Mouse (Mus musculus) forebrain, embryonic 12.5 days (tissue): ENCODE data around the gene Myf5. TPM values are rescaled to one million over a fixed set of nuclear protein-coding genes. Genes with fewer than 3 reads are reported as not detected.

ENCODE experiments used
- ATAC-seq: fragments of 200-750 bp; cut with Nextera tagmentation; 2 replicates; pipeline ENCODE4 v1.8.0; 2017; ENCODE audit warnings: moderate TSS enrichment; ENCODE audit not compliant: low FRiP score
- H3K27ac ChIP-seq: fragments of 300-500 bp; sonication (generic); 2 replicates; pipeline ENCODE4 v1.5.1; 2016; ENCODE audit warnings: mild to moderate bottlenecking
- H3K27me3 ChIP-seq: fragments of 300-500 bp; sonication (generic); 2 replicates; pipeline ENCODE4 v1.6.1; 2016; ENCODE audit warnings: mild to moderate bottlenecking
- H3K36me3 ChIP-seq: fragments of 300-500 bp; sonication (generic); replicated peaks from 2 replicates; pipeline ENCODE4 v1.6.1; 2016; ENCODE audit warnings: mild to moderate bottlenecking
- H3K4me1 ChIP-seq: fragments of 300-500 bp; sonication (generic); 2 replicates; pipeline ENCODE4 v1.6.1; 2016
- H3K4me2 ChIP-seq: fragments of 300-500 bp; sonication (generic); 2 replicates; pipeline ENCODE4 v1.6.1; 2016; ENCODE audit warnings: mild to moderate bottlenecking, moderate library complexity
- H3K4me3 ChIP-seq: fragments of 300-500 bp; sonication (generic); replicated peaks from 2 replicates; pipeline ENCODE4 v1.5.1; 2016; ENCODE audit warnings: mild to moderate bottlenecking
- H3K9ac ChIP-seq: fragments of 300-500 bp; sonication (generic); 2 replicates; pipeline ENCODE4 v1.6.1; 2016; ENCODE audit warnings: mild to moderate bottlenecking
- H3K9me3 ChIP-seq: fragments of 300-500 bp; sonication (generic); 2 replicates; pipeline ENCODE4 v1.6.1; 2016
- WGBS: fragments of 180-500 bp; shearing (Covaris S2); methylation state at CpG from one replicate; pipeline ENCODE4 v1.1.7; 2016; 5-methylcytosine and 5-hydroxymethylcytosine counted together
- polyA plus RNA-seq: library from polyadenylated mRNA; unstranded; fragments of >200 nt; fragmentation: Nextera tagmentation; extraction: Ambion mirVana; gene quantifications from 2 replicates; pipeline ENCODE4 v1.2.1, GENCODE M21; 2016

The Myf5 gene
- polyA plus RNA-seq, 1 experiment from 2014 or later: not detected

- Histone ChIP-seq H3K4me1 (peaks cover 22% of the 10 kb centered on the region), H3K9ac (no peak overlapping the region), H3K27ac (no peak overlapping the region), H3K4me3 (peak overlapping the region; percentile 22), H3K27me3 (peaks cover 7% of the 10 kb centered on the region; the same call in 1 of the 2 replicates), H3K4me2 (peak overlapping the region; percentile 48), H3K36me3 (no peaks in the 10 kb centered on the region), H3K9me3 (no peaks in the 10 kb centered on the region)
- ATAC-seq: peak; percentile 53; the same call in 1 of the 2 replicates
- 35% methylated on average over 18 of the region's 18 CpGs for WGBS
Observed at GRCm38 (mm10) chr10:107492867-107493579, 7.1 kb upstream of the Myf5 start.

- H3K9me3 ChIP-seq: no peaks in the 10 kb centered on the region
- 23% methylated on average over 12 of the region's 12 CpGs for WGBS
- H3K4me2 ChIP-seq: peak overlapping the region; percentile 10; the same call in 1 of the 2 replicates
- peaks cover 15% of the 10 kb centered on the region for H3K4me1 ChIP-seq
- 0 out of 2 replicates have a peak, but pooled peaks cover 2% of the 10 kb centered on the region for H3K27me3 ChIP-seq
- H3K27ac ChIP-seq: no peak overlapping the region
- H3K36me3 ChIP-seq: no peaks in the 10 kb centered on the region
- ATAC-seq: no peak
- no peak overlapping the region for H3K9ac ChIP-seq
- H3K4me3 ChIP-seq: no peak overlapping the region
Observed at GRCm38 (mm10) chr10:107488654-107489315, 2.9 kb upstream of the Myf5 start.

GRCm38 (mm10) chr10:107486770-107487169 is 836 bp upstream of the Myf5 start:
- Histone ChIP-seq H3K4me3 (no peak overlapping the region), H3K9me3 (no peaks in the 10 kb centered on the region), H3K27ac (no peak overlapping the region), H3K9ac (no peak overlapping the region), H3K4me1 (peaks cover 8% of the 10 kb centered on the region; the same call in 1 of the 2 replicates), H3K27me3 (no peaks in the 10 kb centered on the region), H3K36me3 (no peaks in the 10 kb centered on the region), H3K4me2 (no peak overlapping the region)
- no peak for ATAC-seq
- 77% methylated on average over 12 of the region's 12 CpGs for WGBS

GRCm38 (mm10) chr10:107484050-107484449 is 1.9 kb downstream of the Myf5 start:
- Histone ChIP-seq H3K27me3 (no peaks in the 10 kb centered on the region), H3K4me2 (no peak overlapping the region), H3K4me1 (peaks cover 7% of the 10 kb centered on the region; the same call in 1 of the 2 replicates), H3K27ac (no peak overlapping the region), H3K4me3 (no peak overlapping the region), H3K9ac (no peak overlapping the region), H3K9me3 (no peaks in the 10 kb centered on the region), H3K36me3 (no peaks in the 10 kb centered on the region)
- WGBS: 72% methylated on average over 10 of the region's 10 CpGs
- ATAC-seq: no peak

- H3K27ac ChIP-seq: no peak overlapping the region
- H3K9me3 ChIP-seq: no peaks in the 10 kb centered on the region
- ATAC-seq: no peak
- no peak overlapping the region for H3K4me2 ChIP-seq
- WGBS: 43% methylated on average over 2 of the region's 2 CpGs
- H3K36me3 ChIP-seq: no peaks in the 10 kb centered on the region
- no peak overlapping the region for H3K4me3 ChIP-seq
- no peak overlapping the region for H3K9ac ChIP-seq
- H3K27me3 ChIP-seq: no peaks in the 10 kb centered on the region
- H3K4me1 ChIP-seq: no peaks in the 10 kb centered on the region
Observed at GRCm38 (mm10) chr10:107473497-107473896, 12.4 kb downstream of the Myf5 start.

GRCm38 (mm10) chr10:107471712-107472111 is 14.2 kb downstream of the Myf5 start:
- H3K9ac ChIP-seq: no peak overlapping the region

GRCm38 (mm10) chr10:107467819-107468218 is 18.1 kb downstream of the Myf5 start:
- no peaks in the 10 kb centered on the region for H3K4me1 ChIP-seq
- WGBS: 89% methylated on average over 7 of the region's 7 CpGs
- ATAC-seq: no peak

More at GRCm38 (mm10) chr10:107471712-107472111, 14.2 kb downstream of the Myf5 start:
- no peak for ATAC-seq
- no peak overlapping the region for H3K27ac ChIP-seq
- no peaks in the 10 kb centered on the region for H3K36me3 ChIP-seq
- no peaks in the 10 kb centered on the region for H3K4me1 ChIP-seq
- 80% methylated on average over 5 of the region's 5 CpGs for WGBS
- no peak overlapping the region for H3K4me3 ChIP-seq
- H3K9me3 ChIP-seq: no peaks in the 10 kb centered on the region
- no peak overlapping the region for H3K4me2 ChIP-seq
- H3K27me3 ChIP-seq: no peaks in the 10 kb centered on the region

GRCm38 (mm10) chr10:107449496-107450330 is 36.2 kb downstream of the Myf5 start:
- Histone ChIP-seq H3K9ac (no peak overlapping the region), H3K27ac (no peak overlapping the region), H3K4me2 (no peak overlapping the region), H3K27me3 (no peaks in the 10 kb centered on the region), H3K4me1 (no peaks in the 10 kb centered on the region), H3K36me3 (no peaks in the 10 kb centered on the region), H3K9me3 (no peaks in the 10 kb centered on the region), H3K4me3 (no peak overlapping the region)
- WGBS: 92% methylated on average over 5 of the region's 5 CpGs
- no peak for ATAC-seq

More at GRCm38 (mm10) chr10:107467819-107468218, 18.1 kb downstream of the Myf5 start:
- Histone ChIP-seq H3K9me3 (no peaks in the 10 kb centered on the region), H3K36me3 (no peaks in the 10 kb centered on the region), H3K4me2 (no peak overlapping the region), H3K4me3 (no peak overlapping the region), H3K27ac (no peak overlapping the region), H3K27me3 (no peaks in the 10 kb centered on the region), H3K9ac (no peak overlapping the region)

- 0 out of 2 replicates have a peak, but pooled peaks have one; percentile 23 for ATAC-seq
- 11% methylated on average over 4 of the region's 4 CpGs for WGBS
- no peak overlapping the region for H3K4me3 ChIP-seq
Observed at GRCm38 (mm10) chr10:107442781-107443180, 43.2 kb downstream of the Myf5 start.

GRCm38 (mm10) chr10:107436967-107437366 is 49.0 kb downstream of the Myf5 start:
- no peak overlapping the region for H3K4me3 ChIP-seq
- H3K4me1 ChIP-seq: no peaks in the 10 kb centered on the region
- no peak overlapping the region for H3K4me2 ChIP-seq
- H3K36me3 ChIP-seq: no peaks in the 10 kb centered on the region
- no peak overlapping the region for H3K9ac ChIP-seq
- 50% methylated on average over 5 of the region's 5 CpGs for WGBS
- no peaks in the 10 kb centered on the region for H3K9me3 ChIP-seq
- no peak overlapping the region for H3K27ac ChIP-seq
- H3K27me3 ChIP-seq: no peaks in the 10 kb centered on the region
- no peak for ATAC-seq

More at GRCm38 (mm10) chr10:107442781-107443180, 43.2 kb downstream of the Myf5 start:
- no peak overlapping the region for H3K9ac ChIP-seq
- no peaks in the 10 kb centered on the region for H3K4me1 ChIP-seq
- no peak overlapping the region for H3K27ac ChIP-seq
- no peaks in the 10 kb centered on the region for H3K36me3 ChIP-seq
- H3K9me3 ChIP-seq: no peaks in the 10 kb centered on the region
- no peaks in the 10 kb centered on the region for H3K27me3 ChIP-seq
- no peak overlapping the region for H3K4me2 ChIP-seq
